Mouse (Mus musculus): ENCODE results near the gene Capn12.

Gene Capn12

DNA sequence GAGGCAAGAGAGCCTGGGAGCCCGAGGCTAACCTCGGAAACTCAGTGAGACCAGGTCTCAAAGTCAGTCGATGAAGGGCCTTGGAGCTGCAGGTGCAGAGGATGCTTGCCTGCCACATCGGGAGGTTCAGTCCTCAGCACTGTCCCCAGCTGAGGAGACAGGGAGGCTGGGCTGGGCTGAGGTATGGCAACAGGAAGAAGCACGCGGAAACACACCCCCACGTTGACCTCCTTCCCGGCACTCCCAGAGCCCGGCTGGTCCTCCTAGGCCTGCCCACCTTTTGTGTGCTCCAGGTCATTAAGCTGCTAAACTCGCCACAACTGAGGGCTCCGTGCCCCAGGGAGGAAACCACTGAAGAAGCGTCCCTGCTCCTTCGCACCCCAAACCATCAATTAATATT lies at the start of gene Capn12:
Gene Capn12 (plus strand): TSS at position 224 of the 400 bp plus-strand sequence.
- peak; percentile 14 for DNase-seq (ENCODE audit: low read depth, low spot score)

DNA sequence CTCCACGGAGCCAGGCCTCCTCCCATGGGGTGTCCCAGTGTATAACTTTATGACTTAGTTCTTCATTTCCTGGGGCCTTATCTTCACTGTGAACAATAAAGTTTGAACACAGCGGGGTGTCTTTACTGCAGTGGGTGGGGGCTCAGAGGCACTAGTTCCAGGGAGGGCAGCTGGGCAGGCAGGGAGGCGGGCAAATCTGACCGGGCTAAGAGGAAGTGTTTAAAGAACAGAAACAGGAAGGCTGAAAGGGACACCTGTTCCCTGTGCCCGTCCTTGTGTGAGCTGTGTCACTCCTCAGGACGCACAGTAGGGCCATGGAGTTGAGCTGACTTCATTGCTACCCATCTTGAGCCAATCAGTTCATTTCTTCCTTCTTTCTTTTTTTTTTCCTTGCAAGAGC lies 49.1 kb upstream of the Capn12 start:
- peak; percentile 83 for DNase-seq (ENCODE audit: low read depth, low spot score)

DNA sequence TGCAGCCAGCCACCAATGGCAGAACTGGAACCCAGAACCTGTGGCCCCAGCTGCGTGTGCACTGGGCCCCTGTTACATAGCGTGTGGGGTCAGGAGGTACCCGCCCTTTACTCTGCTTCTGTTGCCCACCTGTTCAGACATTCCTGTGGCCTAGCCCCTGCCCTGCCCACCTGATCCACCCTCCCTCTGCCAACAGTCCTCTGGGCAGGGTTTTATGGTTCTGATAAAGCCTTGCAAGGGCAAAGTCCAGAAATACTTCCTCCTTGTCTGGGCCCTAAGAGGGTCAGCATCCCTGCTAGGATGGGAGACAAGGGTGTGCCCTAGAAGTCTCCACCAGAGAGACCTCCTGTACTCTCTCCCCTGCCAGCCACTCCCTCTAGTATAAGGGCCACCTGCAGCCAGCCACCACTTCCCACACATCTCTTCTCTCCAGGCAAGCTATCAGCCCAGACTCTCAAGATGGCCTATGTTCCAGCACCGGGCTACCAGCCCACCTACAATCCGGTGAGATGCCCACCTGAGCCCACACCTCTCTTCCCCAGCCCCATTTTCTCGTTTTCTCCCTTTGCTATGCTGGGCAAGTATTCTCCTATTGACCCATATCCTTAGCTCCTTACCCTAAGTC lies 47.4 kb upstream of the Capn12 start, which contains the start of gene Lgals4:
Gene Lgals4 (plus strand): TSS at position 132 of the 625 bp plus-strand sequence.
- no peak for DNase-seq (ENCODE audit: low read depth, low spot score)

DNA sequence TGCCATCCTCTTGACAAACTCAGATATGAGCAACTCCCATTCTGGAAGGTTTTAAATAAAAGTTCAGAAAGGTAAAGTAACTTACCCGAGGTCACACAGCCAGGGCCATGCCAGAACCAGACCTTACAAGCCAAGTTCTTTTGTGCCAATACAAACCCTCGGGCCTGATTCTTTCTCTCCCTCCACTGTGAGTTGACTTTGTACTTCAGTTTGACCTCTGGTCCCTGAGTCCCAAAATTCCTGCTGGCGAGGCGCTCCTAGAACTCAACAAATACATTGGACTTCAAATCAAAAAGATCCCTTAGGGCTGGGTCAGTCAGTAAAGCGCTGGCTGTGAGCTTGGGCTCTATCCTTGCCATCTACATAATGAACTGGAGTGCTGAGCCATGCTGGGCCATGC lies 44.3 kb upstream of the Capn12 start:
- DNase-seq (ENCODE audit: low read depth, low spot score): no peak

DNA sequence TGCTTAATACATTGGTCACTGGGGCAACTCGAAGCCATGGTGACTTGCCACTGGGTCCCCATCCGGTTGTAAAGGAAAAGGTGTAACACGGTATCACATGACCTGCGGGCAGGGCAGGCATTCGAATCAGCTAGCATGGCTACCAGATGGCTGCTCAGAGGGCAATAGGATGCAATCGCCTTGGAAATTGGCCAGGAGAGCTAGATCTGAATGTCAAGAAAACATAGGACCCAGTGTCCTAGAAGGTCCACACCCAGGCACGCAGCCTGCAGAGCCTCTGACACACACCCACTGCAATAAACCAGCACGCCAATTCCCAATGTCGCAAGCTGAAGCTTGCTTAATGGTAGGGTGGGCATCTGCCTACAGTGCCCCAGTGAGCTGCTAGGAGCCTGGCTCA lies 42.9 kb upstream of the Capn12 start:
- DNase-seq (ENCODE audit: low read depth, low spot score): no peak

DNA sequence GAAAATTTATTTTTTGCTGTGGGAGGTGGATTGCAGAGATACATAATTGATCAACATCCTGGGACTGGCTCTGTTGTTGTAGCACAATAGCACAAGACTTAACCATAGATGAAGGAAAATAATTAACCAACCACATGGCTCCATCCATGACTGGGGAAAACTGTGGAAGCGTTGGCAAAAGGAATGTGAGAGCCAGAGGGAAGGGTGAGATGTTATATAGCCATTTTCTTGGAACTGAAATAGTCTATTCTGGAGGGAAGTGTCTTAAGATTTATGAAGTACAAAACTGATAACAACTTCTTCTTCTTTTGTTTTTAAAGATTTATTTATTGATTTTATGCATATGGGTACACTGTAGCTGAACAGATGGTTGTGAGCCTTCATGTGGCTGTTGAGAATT lies 33.9 kb upstream of the Capn12 start:
- no peak for DNase-seq (ENCODE audit: low read depth, low spot score)

DNA sequence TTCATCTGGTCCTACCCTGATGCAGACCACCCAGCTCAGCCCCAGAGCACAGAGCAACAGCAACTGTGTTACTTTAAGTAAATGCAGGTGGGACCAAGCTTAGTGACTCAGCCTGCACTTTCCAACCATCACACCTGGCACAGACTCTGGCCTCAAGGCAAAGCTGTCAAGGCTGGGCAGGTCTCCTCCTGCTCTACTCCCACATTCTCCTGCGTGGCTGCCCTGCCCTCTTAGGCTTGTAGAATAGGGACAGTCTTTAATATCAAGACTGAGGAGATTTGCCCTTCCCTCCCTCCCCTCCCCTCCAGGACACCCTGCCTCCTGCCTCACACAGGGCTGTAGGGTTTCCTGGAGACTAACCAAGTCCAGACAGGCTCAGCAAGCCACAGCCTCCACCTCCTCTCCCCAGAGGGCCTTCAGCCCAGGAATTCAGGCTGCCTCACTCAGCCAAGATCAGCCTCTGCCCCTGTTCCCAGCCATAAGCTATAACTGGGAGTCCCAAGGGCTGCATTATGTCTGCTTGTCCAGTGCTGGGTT lies 31.5 kb upstream of the Capn12 start:
- no peak for DNase-seq (ENCODE audit: low read depth, low spot score)

DNA sequence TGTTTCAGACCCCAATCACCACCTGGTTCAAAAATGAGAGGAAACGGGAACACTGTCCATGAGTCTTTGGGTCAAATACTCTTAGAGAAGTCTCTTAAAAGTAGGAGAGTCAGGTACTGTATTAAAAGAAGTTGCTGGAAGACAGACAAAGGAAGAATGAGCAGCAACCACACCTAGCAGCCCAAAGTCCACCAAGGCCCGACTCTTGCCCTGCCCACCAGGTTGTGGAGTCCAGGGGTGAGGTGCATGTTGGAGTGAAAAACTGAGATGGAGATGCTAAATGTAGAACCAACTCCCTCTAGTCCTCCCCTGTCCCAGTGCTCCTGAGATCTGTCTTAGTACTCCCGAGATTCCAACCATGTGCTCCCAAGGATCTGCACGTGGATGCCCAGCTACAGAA lies 30.6 kb upstream of the Capn12 start:
- DNase-seq (ENCODE audit: low read depth, low spot score): no peak

DNA sequence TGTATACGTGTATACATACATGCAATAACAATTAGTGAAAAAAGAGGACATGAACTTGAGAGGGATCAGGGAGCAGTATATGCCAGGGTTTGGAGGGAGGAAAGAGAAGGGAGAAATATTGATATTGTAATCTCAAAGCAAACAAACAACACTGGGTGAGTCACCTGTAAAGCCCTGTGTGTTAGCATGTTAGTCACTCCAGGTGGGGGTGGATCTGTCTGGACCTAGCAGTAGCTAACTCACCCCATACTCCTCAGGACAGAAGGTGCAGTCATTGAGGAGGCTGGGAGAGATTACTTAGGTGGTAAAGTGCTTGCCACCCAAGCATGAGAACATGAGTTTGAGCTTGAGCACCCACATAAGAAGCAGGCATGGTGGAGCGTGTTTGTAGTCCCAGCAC lies 21.3 kb upstream of the Capn12 start:
- no peak for DNase-seq (ENCODE audit: low read depth, low spot score)

DNA sequence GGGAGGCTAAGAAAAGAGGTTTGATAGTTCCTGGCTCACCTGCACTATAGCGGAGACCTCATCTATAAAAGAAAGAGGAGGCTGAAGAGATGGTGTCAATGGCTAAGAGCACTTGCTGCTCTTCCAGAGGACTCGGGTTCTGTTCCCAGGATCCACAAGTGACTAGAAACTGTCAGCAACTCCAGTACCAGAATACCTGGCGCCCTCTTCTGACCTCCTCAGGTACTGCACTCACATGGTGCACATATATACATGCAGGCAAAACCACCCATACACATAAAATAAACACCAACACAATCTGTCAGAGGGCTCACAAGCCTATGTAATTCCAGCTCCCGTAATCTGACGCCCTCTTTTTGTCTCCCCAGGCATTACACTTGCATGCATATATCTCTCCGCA lies 20.3 kb upstream of the Capn12 start:
- DNase-seq (ENCODE audit: low read depth, low spot score): peak; percentile 24

DNA sequence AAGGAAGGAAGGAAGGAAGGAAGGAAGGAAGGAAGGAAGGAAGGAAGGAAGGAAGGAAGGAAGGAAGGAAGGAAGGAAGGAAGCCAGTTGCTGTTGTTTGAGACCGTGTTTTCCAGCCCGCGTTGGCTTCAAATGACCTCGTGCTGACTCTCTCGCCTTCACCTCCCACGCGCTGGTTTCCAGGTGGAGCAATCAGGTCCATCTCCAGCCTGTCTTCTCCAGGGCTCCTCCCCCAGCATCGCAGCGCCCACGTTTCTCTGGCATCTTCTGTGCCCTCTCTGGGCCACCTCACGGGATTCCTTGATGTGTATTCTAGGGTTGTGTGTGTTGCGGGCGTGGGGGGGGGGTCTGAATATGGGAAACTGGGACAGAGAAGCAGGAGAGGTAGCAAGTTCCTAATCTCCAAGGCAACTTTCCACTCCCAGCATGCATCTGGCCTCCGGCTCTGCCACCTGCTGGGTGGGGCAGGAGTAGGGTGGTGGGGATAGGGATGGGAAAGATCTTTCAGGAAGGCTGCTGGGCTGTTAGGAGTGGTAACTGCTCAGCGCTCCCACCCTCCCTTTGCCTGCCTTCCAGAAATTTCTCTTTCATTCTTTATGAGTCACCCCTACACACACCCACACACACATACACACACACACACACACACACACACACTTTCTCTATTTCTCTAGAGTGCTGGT lies 18.3 kb upstream of the Capn12 start:
- DNase-seq (ENCODE audit: low read depth, low spot score): no peak

DNA sequence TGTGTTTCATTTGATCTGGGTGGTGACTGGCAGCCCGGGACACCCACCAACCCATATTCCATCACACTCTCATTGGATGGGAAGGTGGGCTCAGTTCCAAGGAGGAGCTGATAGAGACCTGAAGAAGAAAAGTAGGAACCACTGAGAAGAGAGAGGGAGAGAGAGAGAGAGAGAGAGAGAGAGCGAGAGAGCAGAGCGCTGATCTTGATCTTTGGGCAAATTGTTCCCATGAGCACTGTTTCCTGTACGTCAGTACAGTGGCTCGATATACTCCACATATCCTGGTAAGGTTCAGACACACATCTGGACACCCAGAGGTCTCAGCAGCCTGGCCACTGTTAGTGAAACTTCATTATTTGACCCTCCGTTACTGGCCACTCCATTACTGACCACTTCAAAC lies 17.7 kb upstream of the Capn12 start, which contains the start of gene Lgals7:
Gene Lgals7 (plus strand): TSS at position 314 of the 400 bp plus-strand sequence.
- DNase-seq (ENCODE audit: low read depth, low spot score): no peak

DNA sequence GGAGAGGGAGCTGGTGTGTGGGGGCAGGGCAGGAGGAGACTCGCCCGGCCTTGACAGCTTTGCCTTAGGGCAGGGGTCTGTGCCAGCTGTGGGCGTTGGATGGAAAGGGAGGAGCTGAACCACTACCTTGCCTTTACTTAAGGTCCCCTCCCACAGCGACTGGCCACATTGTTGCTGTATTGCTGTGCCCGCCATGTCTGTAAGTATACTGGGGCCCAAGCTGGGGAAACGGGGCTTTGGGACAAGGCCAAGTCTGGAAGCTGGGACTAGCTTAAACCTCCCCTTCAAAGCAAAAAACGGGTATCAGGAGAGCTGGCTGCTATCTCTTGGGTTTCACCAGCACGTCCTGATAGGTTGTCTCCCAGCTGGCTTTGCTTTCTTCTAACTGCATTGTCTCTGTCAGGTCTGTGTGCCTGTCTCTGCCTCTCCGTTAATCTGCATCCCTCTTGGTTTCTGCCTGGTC lies 16.9 kb upstream of the Capn12 start:
- no peak for DNase-seq (ENCODE audit: low read depth, low spot score)

DNA sequence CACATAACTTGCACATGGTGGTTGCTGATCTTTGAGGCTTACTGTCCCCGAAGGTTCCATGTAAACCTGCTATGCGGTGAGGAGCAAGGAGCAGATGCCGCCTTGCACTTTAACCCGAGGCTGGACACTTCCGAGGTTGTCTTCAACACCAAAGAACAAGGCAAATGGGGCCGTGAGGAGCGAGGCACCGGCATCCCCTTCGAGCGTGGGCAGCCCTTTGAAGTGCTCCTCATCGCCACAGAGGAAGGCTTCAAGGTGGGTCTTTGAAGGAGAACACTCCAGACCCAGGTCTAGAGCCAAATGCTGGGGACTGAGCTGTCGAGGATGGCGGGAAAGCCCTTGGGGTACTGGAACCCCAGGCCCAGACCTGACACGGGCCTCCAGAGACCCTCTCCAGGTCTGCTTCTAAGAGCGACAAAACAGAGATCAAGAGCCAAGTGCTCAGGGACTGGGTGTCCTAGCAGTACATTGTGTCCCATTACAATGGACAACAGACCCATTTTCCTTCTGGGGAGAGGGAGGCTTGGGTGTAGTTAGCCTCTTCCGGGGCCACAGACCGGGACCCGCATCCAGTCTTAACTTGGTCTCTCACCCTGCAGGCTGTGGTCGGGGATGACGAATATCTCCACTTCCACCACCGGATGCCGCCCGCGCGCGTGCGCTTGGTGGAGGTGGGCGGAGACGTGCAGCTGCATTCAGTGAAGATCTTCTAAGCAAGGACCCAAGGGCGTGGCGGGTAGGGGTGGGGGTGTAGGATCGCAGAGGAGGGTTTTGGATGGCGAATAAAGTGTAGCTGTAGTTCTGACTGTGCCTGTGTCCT lies 15.5 kb upstream of the Capn12 start:
- DNase-seq (ENCODE audit: low read depth, low spot score): peak; percentile 95

DNA sequence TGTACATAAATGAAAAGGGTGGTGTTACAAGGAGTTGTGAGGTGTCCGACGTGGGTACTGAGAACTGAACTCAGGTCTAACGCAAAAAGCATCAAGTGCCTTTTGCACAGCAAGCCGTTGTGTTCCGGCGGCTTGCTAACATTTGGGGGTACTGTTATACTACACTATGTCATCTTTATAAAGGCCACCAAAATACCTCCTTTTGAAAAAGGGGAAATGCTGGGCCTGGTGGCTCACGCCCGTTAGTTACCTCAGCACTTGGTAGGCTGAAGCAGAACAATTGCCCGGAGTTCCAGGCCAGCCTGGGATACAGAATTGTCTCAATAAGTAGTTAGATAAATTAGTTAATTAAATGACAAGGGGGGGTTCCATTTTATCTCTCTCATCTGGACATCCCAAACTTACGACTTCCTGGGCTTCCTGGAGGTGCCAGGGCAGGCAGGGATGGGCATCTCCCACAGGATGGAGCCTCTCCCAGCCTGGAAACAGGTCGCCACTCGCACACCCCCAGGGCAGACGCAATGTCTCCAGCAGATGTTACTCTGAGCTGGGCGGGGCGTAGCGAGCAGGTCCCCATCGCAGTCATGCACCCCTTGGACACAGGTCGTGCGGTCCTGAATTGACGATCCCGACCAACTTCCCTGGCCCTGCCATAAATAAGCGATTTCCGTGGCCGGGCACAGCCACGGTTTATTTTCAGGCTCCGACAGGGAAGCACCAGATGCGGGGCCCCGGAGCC lies 14.3 kb upstream of the Capn12 start:
- DNase-seq (ENCODE audit: low read depth, low spot score): peak; percentile 56

DNA sequence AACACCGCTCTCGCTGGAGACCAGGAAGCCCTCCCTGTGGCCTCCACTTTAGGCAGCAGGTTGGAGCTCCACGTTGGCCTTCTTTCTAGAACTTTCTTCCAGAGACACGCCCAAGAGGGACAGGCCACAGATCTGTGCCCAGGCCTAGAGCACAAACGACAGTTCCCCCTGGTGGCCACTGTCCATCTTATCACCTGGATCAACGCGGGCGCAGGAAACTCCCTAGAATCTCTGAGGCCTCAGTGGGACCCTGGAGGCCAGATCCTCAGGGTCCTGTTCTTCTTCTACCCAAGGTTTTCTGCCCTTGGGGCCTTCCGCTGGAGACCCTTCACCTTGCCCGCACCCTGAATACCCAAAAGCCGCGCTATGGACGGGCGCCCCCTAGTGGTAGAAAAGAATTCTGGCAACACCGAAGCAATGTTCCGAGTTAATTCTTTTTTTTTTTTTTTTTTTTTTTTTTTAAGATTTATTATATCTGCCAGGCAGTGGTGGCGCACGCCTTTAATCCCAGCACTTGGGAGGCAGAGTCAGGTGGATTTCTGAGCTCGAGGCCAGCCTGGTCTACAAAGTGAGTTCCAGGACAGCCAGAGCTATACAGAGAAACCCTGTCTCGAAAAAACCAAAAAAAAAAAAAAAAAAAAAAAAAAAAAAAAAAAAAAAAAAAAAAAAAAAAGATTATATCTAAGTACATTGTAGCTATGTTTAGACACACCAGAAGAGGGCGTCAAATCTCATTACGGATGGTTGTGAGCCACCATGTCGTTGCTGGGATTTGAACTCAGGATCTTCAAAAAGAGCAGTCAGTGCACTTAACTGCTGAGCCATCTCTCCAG lies 13.5 kb upstream of the Capn12 start:
- peak; percentile 91 for DNase-seq (ENCODE audit: low read depth, low spot score)

DNA sequence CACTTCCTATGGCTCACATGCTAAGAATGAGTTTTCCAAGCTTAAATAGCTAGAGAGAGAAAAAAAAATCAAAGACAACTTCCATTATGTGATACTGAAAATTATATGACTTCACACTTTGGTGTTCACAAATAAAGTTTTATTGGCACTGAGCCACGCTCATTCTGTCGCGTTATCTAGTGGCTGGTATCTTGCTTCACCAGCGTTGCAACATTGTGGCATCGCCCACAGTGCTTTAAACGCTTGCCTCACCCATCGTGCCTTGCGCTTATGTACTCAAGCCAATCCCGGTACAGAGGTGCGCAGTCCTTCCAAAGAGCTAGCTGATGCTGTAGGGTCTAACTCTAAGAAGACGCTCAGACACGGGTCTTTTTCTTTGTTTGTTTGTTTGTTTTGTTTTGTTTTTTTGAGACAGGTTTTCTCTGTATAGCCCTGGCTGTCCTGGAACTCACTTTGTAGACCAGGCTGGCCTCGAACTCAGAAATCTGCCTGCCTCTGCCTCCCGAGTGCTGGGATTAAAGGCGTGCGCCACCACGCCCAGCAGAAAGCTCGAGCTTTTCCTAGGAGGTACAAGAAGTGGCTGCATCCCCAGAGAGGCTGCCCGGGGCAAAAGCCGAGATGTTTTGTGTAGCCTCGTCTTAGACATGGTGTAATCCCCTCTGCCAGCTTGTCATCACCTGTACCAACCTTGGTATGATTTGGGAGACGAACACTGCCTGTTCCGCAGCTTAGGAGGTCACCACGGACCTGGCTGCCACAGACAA lies 10.1 kb upstream of the Capn12 start:
- DNase-seq (ENCODE audit: low read depth, low spot score): no peak

DNA sequence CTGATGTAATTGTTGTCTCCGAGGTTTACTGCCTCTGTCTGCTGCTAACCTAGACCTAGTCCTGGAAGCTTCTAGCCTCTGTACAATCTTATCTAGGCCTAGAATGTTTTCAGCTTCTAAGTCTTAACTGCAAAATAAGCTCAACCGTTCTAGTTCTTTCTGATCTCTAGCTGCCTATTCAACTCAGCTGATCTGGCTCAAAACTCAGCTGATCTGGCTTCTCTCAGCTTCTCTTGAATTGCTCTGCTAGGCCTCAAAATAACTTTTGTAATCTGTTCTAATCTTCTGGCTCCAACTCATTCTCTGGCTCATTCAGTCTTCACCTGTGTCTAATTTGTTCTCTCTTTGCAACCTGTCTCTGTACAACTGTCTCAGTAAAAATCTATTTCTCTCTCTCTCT lies 6.7 kb upstream of the Capn12 start:
- no peak for DNase-seq (ENCODE audit: low read depth, low spot score)

DNA sequence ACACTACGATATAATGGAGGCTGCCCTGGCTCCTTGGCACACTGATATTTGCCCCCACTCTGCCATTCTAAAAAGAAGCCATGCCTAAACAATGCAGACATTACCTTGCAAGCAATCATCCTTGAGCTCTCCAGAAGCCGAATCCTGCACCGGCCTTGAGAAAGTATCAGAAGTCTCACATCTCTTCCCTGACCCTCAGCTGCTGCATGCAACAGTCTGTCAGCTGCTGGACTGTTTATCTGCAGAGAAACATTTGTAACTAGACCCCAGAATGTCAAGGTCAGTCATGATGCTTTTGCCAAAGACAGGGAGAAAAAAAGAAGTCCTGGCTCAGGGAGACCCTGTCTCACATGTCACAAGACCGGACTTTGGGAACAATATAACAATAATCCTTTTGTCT lies 5.1 kb upstream of the Capn12 start:
- no peak for DNase-seq (ENCODE audit: low read depth, low spot score)

DNA sequence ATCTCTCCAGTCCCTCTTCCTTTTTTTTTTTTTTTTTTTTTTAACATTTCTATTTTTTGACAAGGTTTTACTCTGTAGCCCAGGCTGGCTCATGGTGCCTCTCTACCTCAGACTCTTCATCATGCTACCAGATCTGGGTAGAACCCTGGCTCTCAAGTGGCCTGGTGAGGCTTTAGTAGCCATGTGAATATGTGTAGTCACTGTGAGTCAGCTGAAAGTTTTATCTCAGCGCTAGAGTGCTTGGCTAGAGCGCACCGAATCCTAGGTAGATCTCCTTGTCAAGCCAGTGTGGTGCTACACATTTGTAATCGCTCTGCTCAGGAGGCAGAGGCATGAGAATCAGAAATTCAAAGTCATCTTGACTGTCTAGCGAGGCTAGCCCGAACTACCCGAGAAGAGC lies 4.1 kb upstream of the Capn12 start:
- no peak for DNase-seq (ENCODE audit: low read depth, low spot score)
